Mouse (Mus musculus) C2C12 (cell line): Measurements from ENCODE around the gene Dst. TPM values are rescaled to one million over a fixed set of nuclear protein-coding genes. Genes with fewer than 3 reads are reported as not detected.

ENCODE experiments used
- H3K27me3 ChIP-seq: one replicate; pipeline ENCODE4 v1.6.1; 2011; ENCODE audit not compliant: control insufficient read depth, insufficient read depth, insufficient read length
- H3K36me3 ChIP-seq: one replicate; pipeline ENCODE4 v1.6.1; 2011; ENCODE audit not compliant: control insufficient read depth, insufficient read depth
- H3K4me3 ChIP-seq: one replicate; pipeline ENCODE4 v1.5.1; 2011; ENCODE audit warnings: mild to moderate bottlenecking, control low read depth; ENCODE audit not compliant: poor library complexity, insufficient read depth, severe bottlenecking
- H3K79me2 ChIP-seq: one replicate; pipeline ENCODE4 v1.6.1; 2011; ENCODE audit not compliant: control insufficient read depth, insufficient read depth
- H3K79me3 ChIP-seq: one replicate; pipeline ENCODE4 v1.6.1; 2011; ENCODE audit warnings: low read depth, control low read depth
- H3ac ChIP-seq: one replicate; pipeline ENCODE3; 2011; ENCODE audit warnings: low read depth; ENCODE audit not compliant: control insufficient read depth, insufficient read length
- CEBPB ChIP-seq: IDR thresholded peaks from one replicate; pipeline ENCODE4 v1.6.1; 2011; ENCODE audit warnings: low read depth, mild to moderate bottlenecking, control low read depth, moderate library complexity
- CTCF ChIP-seq: IDR thresholded peaks from one replicate; pipeline ENCODE4 v1.5.1; 2011; ENCODE audit not compliant: control insufficient read depth, insufficient read depth, insufficient read length
- FOSL1 ChIP-seq: IDR thresholded peaks from one replicate; pipeline ENCODE4 v1.8.0; 2011; ENCODE audit warnings: mild to moderate bottlenecking, low read length; ENCODE audit not compliant: poor library complexity, insufficient read depth, severe bottlenecking
- MAX ChIP-seq: IDR thresholded peaks from one replicate; pipeline ENCODE4 v1.6.1; 2011; ENCODE audit warnings: mild to moderate bottlenecking, control low read depth
- MYOD1 ChIP-seq: IDR thresholded peaks from one replicate; pipeline ENCODE4 v1.6.1; 2011; ENCODE audit warnings: low read depth; ENCODE audit not compliant: control insufficient read depth, insufficient read length
- MYOG ChIP-seq: IDR thresholded peaks from one replicate; pipeline ENCODE4 v1.6.1; 2011; ENCODE audit not compliant: control insufficient read depth, insufficient read length; ENCODE audit errors: extremely low read depth
- USF1 ChIP-seq: IDR thresholded peaks from one replicate; pipeline ENCODE4 v1.6.1; 2011; ENCODE audit warnings: low read depth, mild to moderate bottlenecking, control low read depth, moderate library complexity
- polyA plus RNA-seq: library from polyadenylated mRNA; unstranded; fragments of >200 nt; fragmentation: generic; extraction: Trizol; gene quantifications from one replicate; pipeline ENCODE4 v1.2.1, GENCODE M21; 2012; ENCODE audit warnings: missing spikeins

The Dst gene
- polyA plus RNA-seq, 1 experiment = 26.5 TPM

- no peaks in the 10 kb centered on the region for H3K27me3 ChIP-seq
- H3K79me3 ChIP-seq = peaks cover 85% of the 10 kb centered on the region
- H3ac ChIP-seq = no peak overlapping the region
- TF ChIP-seq CTCF (no peak), MYOG (no peak), CEBPB (no peak)
- peaks cover 100% of the 10 kb centered on the region for H3K79me2 ChIP-seq
- no peaks in the 10 kb centered on the region for H3K36me3 ChIP-seq
- H3K4me3 ChIP-seq = no peak overlapping the region
Measured at GRCm38 (mm10) chr1:34052422-34052821, 144.4 kb downstream of the Dst start.

DNA sequence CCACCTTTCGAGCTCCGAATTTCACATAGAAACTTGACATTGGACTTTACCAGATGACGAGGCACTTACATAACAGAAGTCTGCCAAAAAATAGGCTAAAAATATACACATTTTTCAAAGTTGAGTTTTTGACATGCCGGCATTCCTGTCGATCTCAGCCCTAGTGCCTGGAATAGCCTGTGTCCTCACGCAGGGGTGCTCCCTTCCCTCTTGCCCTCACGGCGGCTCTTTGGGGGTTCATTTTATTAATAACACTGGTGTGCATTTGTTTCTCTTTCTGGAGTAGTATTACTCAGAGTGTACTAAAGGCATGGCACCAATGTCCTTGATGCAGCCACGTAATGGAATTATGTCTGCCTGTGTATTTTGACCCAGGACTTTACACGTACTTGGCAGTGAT, 146.9 kb downstream of the Dst start:
- Histone ChIP-seq H3K79me3 (peaks cover 92% of the 10 kb centered on the region), H3K36me3 (no peaks in the 10 kb centered on the region), H3K27me3 (no peaks in the 10 kb centered on the region), H3K79me2 (peaks cover 100% of the 10 kb centered on the region), H3K4me3 (no peak overlapping the region), H3ac (no peak overlapping the region)
- no peak for TF ChIP-seq FOSL1
- no peak for TF ChIP-seq MAX
- no peak for TF ChIP-seq MYOG
- TF ChIP-seq MYOD1 = no peak
- TF ChIP-seq CTCF = no peak
- TF ChIP-seq CEBPB = no peak
- no peak for TF ChIP-seq USF1

GRCm38 (mm10) chr1:34056658-34057057, 148.6 kb downstream of the Dst start:
- H3K36me3 ChIP-seq = no peaks in the 10 kb centered on the region
- H3K27me3 ChIP-seq = no peaks in the 10 kb centered on the region
- peaks cover 100% of the 10 kb centered on the region for H3K79me2 ChIP-seq
- TF ChIP-seq CEBPB = no peak
- no peak for TF ChIP-seq FOSL1
- TF ChIP-seq MAX = no peak
- TF ChIP-seq USF1 = no peak
- TF ChIP-seq MYOD1 = no peak
- TF ChIP-seq CTCF = no peak
- no peak for TF ChIP-seq MYOG
- H3K4me3 ChIP-seq = no peak overlapping the region
- peaks cover 88% of the 10 kb centered on the region for H3K79me3 ChIP-seq
- no peak overlapping the region for H3ac ChIP-seq

- peaks cover 85% of the 10 kb centered on the region for H3K79me3 ChIP-seq
- no peak overlapping the region for H3ac ChIP-seq
- TF ChIP-seq MYOG (no peak), CTCF (no peak), USF1 (no peak), MAX (no peak), FOSL1 (no peak), CEBPB (no peak), MYOD1 (no peak)
- H3K4me3 ChIP-seq = no peak overlapping the region
- peaks cover 100% of the 10 kb centered on the region for H3K79me2 ChIP-seq
- H3K27me3 ChIP-seq = no peaks in the 10 kb centered on the region
- no peaks in the 10 kb centered on the region for H3K36me3 ChIP-seq
Measured at GRCm38 (mm10) chr1:34059231-34059630, 151.2 kb downstream of the Dst start.

DNA sequence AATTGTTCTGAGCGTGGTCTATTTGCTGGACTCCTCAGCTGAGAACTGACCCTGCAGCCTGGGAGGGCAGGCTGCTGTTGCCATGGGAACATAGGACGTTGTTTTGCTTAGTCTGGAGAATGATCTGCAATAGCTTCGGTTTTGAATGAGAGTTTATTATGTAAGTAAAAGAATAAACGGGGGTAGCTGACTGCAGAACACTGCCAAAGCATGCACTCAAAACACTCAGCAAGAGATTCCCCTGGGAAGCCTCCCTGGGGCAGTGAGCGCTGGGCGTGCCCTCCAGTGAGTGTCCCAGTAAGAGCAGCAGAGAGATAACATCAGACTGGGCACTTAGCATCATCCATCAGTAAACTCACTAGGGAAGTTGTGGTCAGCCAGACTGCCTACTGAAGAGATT, 152.4 kb downstream of the Dst start:
- Histone ChIP-seq H3K79me2 (peaks cover 100% of the 10 kb centered on the region), H3K4me3 (no peak overlapping the region), H3ac (no peak overlapping the region), H3K79me3 (peaks cover 85% of the 10 kb centered on the region), H3K36me3 (no peaks in the 10 kb centered on the region), H3K27me3 (no peaks in the 10 kb centered on the region)
- no peak for TF ChIP-seq FOSL1
- no peak for TF ChIP-seq CTCF
- peak; percentile 49 for TF ChIP-seq MAX
- no peak for TF ChIP-seq CEBPB
- TF ChIP-seq MYOD1 = peak; percentile 19
- TF ChIP-seq MYOG = no peak
- no peak for TF ChIP-seq USF1

DNA sequence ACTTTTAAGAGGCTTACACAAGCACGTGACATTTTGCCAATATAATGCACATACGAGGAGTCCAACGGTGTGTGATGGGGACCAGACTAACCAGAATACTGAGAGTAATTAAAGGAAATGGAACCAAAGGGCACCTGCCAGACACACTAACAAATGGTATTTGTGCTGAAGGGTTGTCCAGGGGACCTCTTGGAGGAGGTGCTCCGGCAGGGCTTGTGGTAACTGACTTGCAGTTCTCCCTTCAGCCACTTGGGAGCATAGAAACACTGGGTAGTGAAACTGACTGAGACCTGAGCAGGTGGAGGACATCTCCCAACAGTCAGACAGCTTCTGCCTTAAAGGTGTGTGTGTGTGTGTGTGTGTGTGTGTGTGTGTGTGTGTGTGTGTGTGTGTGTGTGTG, 153.1 kb downstream of the Dst start:
- peaks cover 100% of the 10 kb centered on the region for H3K79me2 ChIP-seq
- H3ac ChIP-seq = no peak overlapping the region
- TF ChIP-seq CTCF (peak; percentile 20), FOSL1 (no peak)
- no peaks in the 10 kb centered on the region for H3K27me3 ChIP-seq
- no peaks in the 10 kb centered on the region for H3K36me3 ChIP-seq
- no peak overlapping the region for H3K4me3 ChIP-seq
- H3K79me3 ChIP-seq = peaks cover 82% of the 10 kb centered on the region
